Mouse (Mus musculus) cerebellum, adult 11 months (tissue): ENCODE results near the gene Tmem163.

Experiments used
- DNase-seq: peaks from one replicate; pipeline ENCODE4 v3.0.0; 2022

Tmem163 gene

GRCm38 (mm10) chr1:127496737-127497543 lies 182.4 kb downstream of the Tmem163 start:
- DNase-seq: peak; percentile 74

GRCm38 (mm10) chr1:127487161-127487560 lies 192.2 kb downstream of the Tmem163 start:
- no peak for DNase-seq

GRCm38 (mm10) chr1:127484826-127485225 lies 194.5 kb downstream of the Tmem163 start:
- DNase-seq: peak; percentile 59

- DNase-seq: no peak
Measured at GRCm38 (mm10) chr1:127484188-127484587, 195.2 kb downstream of the Tmem163 start.

GRCm38 (mm10) chr1:127482911-127483310 lies 196.4 kb downstream of the Tmem163 start:
- DNase-seq: no peak

- DNase-seq: no peak
Measured at GRCm38 (mm10) chr1:127475756-127476155, 203.6 kb downstream of the Tmem163 start.

GRCm38 (mm10) chr1:127470175-127470574 lies 209.2 kb downstream of the Tmem163 start:
- no peak for DNase-seq

GRCm38 (mm10) chr1:127467238-127467637 lies 212.1 kb downstream of the Tmem163 start:
- no peak for DNase-seq

- DNase-seq: no peak
Measured at GRCm38 (mm10) chr1:127465292-127465691, 214.1 kb downstream of the Tmem163 start.

GRCm38 (mm10) chr1:127464041-127464440 lies 215.3 kb downstream of the Tmem163 start:
- DNase-seq: no peak

GRCm38 (mm10) chr1:127461017-127461416 lies 218.3 kb downstream of the Tmem163 start:
- DNase-seq: no peak

- no peak for DNase-seq
Measured at GRCm38 (mm10) chr1:127459576-127459975, 219.8 kb downstream of the Tmem163 start.

GRCm38 (mm10) chr1:127459015-127459451 lies 220.3 kb downstream of the Tmem163 start:
- peak; percentile 49 for DNase-seq

- no peak for DNase-seq
Measured at GRCm38 (mm10) chr1:127453397-127453796, 226.0 kb downstream of the Tmem163 start.

GRCm38 (mm10) chr1:127444836-127445485 lies 234.4 kb downstream of the Tmem163 start:
- no peak for DNase-seq

GRCm38 (mm10) chr1:127442880-127443877 lies 236.2 kb downstream of the Tmem163 start:
- no peak for DNase-seq

GRCm38 (mm10) chr1:127441736-127442135 lies 237.6 kb downstream of the Tmem163 start:
- no peak for DNase-seq

- no peak for DNase-seq
Measured at GRCm38 (mm10) chr1:127441007-127441406, 238.3 kb downstream of the Tmem163 start.

- DNase-seq: no peak
Measured at GRCm38 (mm10) chr1:127439452-127439891, 239.9 kb downstream of the Tmem163 start.

GRCm38 (mm10) chr1:127437091-127437490 lies 242.3 kb downstream of the Tmem163 start:
- DNase-seq: no peak
